Mouse (Mus musculus) bone marrow, adult 2 months (tissue): ENCODE data around the gene Otx1.

ENCODE experiments used
- CTCF ChIP-seq: fragments of 200-500 bp; IDR thresholded peaks from 2 replicates; pipeline ENCODE4 v1.5.1; 2011; ENCODE audit warnings: low read length, control low read depth; ENCODE audit not compliant: control insufficient read depth, insufficient read depth
- POLR2A ChIP-seq: fragments of 200-500 bp; IDR thresholded peaks from 2 replicates; pipeline ENCODE4 v1.6.1; 2011; ENCODE audit warnings: low read depth, mild to moderate bottlenecking, control low read depth, low read length, borderline replicate concordance; ENCODE audit not compliant: control insufficient read depth

- TF ChIP-seq CTCF (no peak), POLR2A (no peak)
Observed at GRCm38 (mm10) chr11:22020602-22021001, 17.9 kb upstream of the Otx1 start.
